Mouse (Mus musculus): ENCODE measurements around the gene Impg2. TPM values are rescaled to one million over a fixed set of nuclear protein-coding genes. Genes with fewer than 3 reads are reported as not detected.

Impg2 gene
- polyA plus RNA-seq, 1 experiment from 2014 or later = 0.29 TPM

DNA sequence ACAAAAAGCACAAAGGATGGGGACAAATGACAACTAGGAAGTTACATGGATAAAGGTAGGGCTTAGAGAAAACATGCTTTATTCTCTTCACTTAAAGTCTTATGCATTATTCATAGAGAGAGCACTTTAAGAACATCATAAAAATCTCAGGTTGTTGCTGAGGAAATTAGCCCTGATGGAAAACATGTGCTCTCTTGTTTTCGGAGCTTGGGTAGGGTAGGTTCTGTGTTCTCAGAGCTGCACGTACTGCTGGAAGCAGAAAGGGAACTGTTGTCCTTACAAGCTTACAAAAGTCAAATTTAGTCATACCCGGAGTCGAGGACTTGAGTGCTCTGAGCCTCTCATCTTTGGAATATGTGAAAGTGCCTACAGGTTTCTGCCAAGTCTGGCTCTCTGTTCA lies 98.9 kb downstream of the Impg2 start:
- no peak overlapping the region for H3K9ac ChIP-seq (replicated peaks)
- peak; percentile 60; the same call in 1 of the 2 replicates for ATAC-seq (ENCODE audit: insufficient number of reproducible peaks, insufficient read depth, low FRiP score, low TSS enrichment, low read depth)
- 25% methylated on average over 4 of the region's 4 CpGs for WGBS
- no peaks in the 10 kb centered on the region for H3K9me3 ChIP-seq
- peak overlapping the region; percentile 50; the same call in 1 of the 2 replicates for H3K27ac ChIP-seq
- H3K4me3 ChIP-seq (replicated peaks) = no peak overlapping the region
- peaks cover 22% of the 10 kb centered on the region for H3K27me3 ChIP-seq
- no peaks in the 10 kb centered on the region for H3K36me3 ChIP-seq
- H3K4me1 ChIP-seq (replicated peaks) = peaks cover 15% of the 10 kb centered on the region; the same call in 1 of the 2 replicates
- peak overlapping the region; percentile 9; the same call in 1 of the 2 replicates for H3K4me2 ChIP-seq

GRCm38 (mm10) chr16:56304167-56304566 lies 100.1 kb downstream of the Impg2 start:
- Histone ChIP-seq H3K36me3 (no peaks in the 10 kb centered on the region), H3K4me2 (no peak overlapping the region), H3K27ac (no peak overlapping the region), H3K9ac (replicated peaks) (no peak overlapping the region), H3K4me3 (replicated peaks) (no peak overlapping the region), H3K9me3 (no peaks in the 10 kb centered on the region), H3K27me3 (peaks cover 19% of the 10 kb centered on the region), H3K4me1 (replicated peaks) (peaks cover 15% of the 10 kb centered on the region; the same call in 1 of the 2 replicates)
- no peak for ATAC-seq (ENCODE audit: insufficient number of reproducible peaks, insufficient read depth, low FRiP score, low TSS enrichment, low read depth)
- WGBS = 90% methylated on average over 4 of the region's 4 CpGs

GRCm38 (mm10) chr16:56307575-56307974 lies 103.5 kb downstream of the Impg2 start:
- WGBS = 51% methylated on average over 4 of the region's 4 CpGs
- Histone ChIP-seq H3K27me3 (peaks cover 6% of the 10 kb centered on the region), H3K4me1 (replicated peaks) (peaks cover 11% of the 10 kb centered on the region; the same call in 1 of the 2 replicates), H3K4me3 (replicated peaks) (no peak overlapping the region), H3K9ac (replicated peaks) (no peak overlapping the region), H3K4me2 (no peak overlapping the region), H3K36me3 (no peaks in the 10 kb centered on the region), H3K9me3 (no peaks in the 10 kb centered on the region), H3K27ac (no peak overlapping the region)
- ATAC-seq (ENCODE audit: insufficient number of reproducible peaks, insufficient read depth, low FRiP score, low TSS enrichment, low read depth) = no peak

GRCm38 (mm10) chr16:56311291-56311690 lies 107.2 kb downstream of the Impg2 start:
- no peaks in the 10 kb centered on the region for H3K9me3 ChIP-seq
- no peak overlapping the region for H3K27ac ChIP-seq
- H3K27me3 ChIP-seq = no peaks in the 10 kb centered on the region
- H3K4me2 ChIP-seq = no peak overlapping the region
- no peak overlapping the region for H3K9ac ChIP-seq (replicated peaks)
- peaks cover 4% of the 10 kb centered on the region; the same call in 1 of the 2 replicates for H3K4me1 ChIP-seq (replicated peaks)
- no peak for ATAC-seq (ENCODE audit: insufficient number of reproducible peaks, insufficient read depth, low FRiP score, low TSS enrichment, low read depth)
- H3K4me3 ChIP-seq (replicated peaks) = no peak overlapping the region
- no peaks in the 10 kb centered on the region for H3K36me3 ChIP-seq

Other genes starting within 250 kb of the Impg2 start
- 856 and 860 TPM in 2 replicates for gene Rpl24, start 238.0 kb upstream of the Impg2 start, polyA plus RNA-seq (2016; fragmentation: Nextera tagmentation; extraction: Ambion mirVana)
- 22.4 and 22.7 TPM in 2 replicates for gene Zbtb11, start 230.4 kb upstream of the Impg2 start, polyA plus RNA-seq (2016; fragmentation: Nextera tagmentation; extraction: Ambion mirVana)
- gene Pcnp, start 174.6 kb upstream of the Impg2 start, polyA plus RNA-seq (2016; fragmentation: Nextera tagmentation; extraction: Ambion mirVana) = 283 and 297 TPM in 2 replicates
- 30.3 and 31.0 TPM in 2 replicates for gene Trmt10c, start 166.5 kb upstream of the Impg2 start, polyA plus RNA-seq (2016; fragmentation: Nextera tagmentation; extraction: Ambion mirVana)
- 39.2 and 43.1 TPM in 2 replicates for gene Senp7, start 156.0 kb upstream of the Impg2 start, polyA plus RNA-seq (2016; fragmentation: Nextera tagmentation; extraction: Ambion mirVana)